10 mouse cellular contexts compared by ENCODE assay signal in the genomic region with DNA sequence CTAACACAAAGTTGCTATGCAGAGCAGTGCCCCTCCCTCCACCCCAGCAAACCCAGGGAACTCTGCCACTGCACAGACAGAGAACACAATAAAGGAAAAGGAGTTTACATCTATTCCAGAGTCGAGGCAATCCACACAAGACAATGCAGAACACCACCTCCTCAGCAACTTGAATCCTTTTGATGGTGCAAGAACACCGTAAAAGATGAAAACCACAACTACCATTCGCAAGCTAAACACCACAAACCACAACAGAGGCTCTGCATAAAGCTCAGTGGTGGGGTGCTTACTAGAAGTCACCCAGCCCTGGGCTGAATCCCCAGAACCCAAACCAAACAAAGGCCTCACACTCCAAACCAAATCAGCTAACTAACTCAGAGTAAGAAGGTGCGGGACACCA.
DNase-seq lines count a peak whose midpoint lies in the region; ATAC-seq and TF ChIP-seq lines count a peak whose summit lies in the region.
"Had no signal": no experiment of that assay in that cellular context is flagged by ENCODE, and none has a peak within 500 bp of the region (broad histone marks: within the 10 kb centered on the region; RNA-seq: fewer than 3 reads in every experiment).

No protein-coding gene starts in this region.

- TF ChIP-seq EP300 in lung, postnatal 0 days (IDR thresholded peaks at IDR 0.05): no peak

- WGBS in heart, embryonic 16.5 days: 74% methylated on average over 4 of the region's 4 CpGs
- 68% methylated on average over 4 of the region's 4 CpGs for WGBS in lung, postnatal 0 days
- WGBS in lung, adult 2 months: 61% methylated on average over 4 of the region's 4 CpGs
- WGBS in stomach, embryonic 15.5 days: 73% methylated on average over 4 of the region's 4 CpGs

- DNase-seq in heart, adult 8-10 months (ENCODE audit: low spot score): no peak
- DNase-seq in lung, postnatal 0 days (ENCODE audit: low spot score): no peak
- no peak for DNase-seq in lung, adult 2 months
- DNase-seq in layer of hippocampus, adult 9-11 months: no peak
- DNase-seq in right cerebral cortex, adult 18-20 months: no peak
- DNase-seq: liver had no signal

- peak overlapping the region; percentile 83 for H3K27ac ChIP-seq in heart, embryonic 16.5 days (ENCODE audit: low read length)
- H3K27ac ChIP-seq in lung, postnatal 0 days (ENCODE audit: low read length): 0 out of 2 replicates have a peak overlapping the region, but pooled peaks have one; percentile 55
- H3K27ac ChIP-seq in brown adipose tissue, adult 24 weeks (replicated peaks; ENCODE audit: low read depth, low read length): peak overlapping the region; percentile 48
- H3K27ac ChIP-seq in stomach, embryonic 15.5 days: peak overlapping the region; percentile 67; the same call in 1 of the 2 replicates

- ATAC-seq in heart, embryonic 16.5 days (replicated peaks; ENCODE audit: extremely low read depth, insufficient read depth, low FRiP score): no peak
- no peak for ATAC-seq in lung, postnatal 0 days
- no peak for ATAC-seq in stomach, embryonic 15.5 days (ENCODE audit: insufficient read depth, low FRiP score, low read depth)
- ATAC-seq: inflammation-experienced regulatory T-cells, adult 6 months had no signal

- TF ChIP-seq CTCF in lung, postnatal 0 days (IDR thresholded peaks at IDR 0.05): no peak
- TF ChIP-seq CTCF in lung, adult 2 months (IDR thresholded peaks at IDR 0.05; ENCODE audit: insufficient read depth, low read length): no peak

- H3K4me3 ChIP-seq in heart, embryonic 16.5 days (ENCODE audit: low read length): no peak overlapping the region
- H3K4me3 ChIP-seq in lung, postnatal 0 days (ENCODE audit: low read depth, low read length): no peak overlapping the region
- H3K4me3 ChIP-seq in lung, adult 2 months (replicated peaks; ENCODE audit: extremely low read depth, low read depth, low read length): no peak overlapping the region
- no peak overlapping the region for H3K4me3 ChIP-seq in brown adipose tissue, adult 24 weeks (ENCODE audit: insufficient read depth, low read depth, low read length)
- H3K4me3 ChIP-seq in stomach, embryonic 15.5 days (replicated peaks): no peak overlapping the region

- no peaks in the 10 kb centered on the region for H3K36me3 ChIP-seq in heart, embryonic 16.5 days (ENCODE audit: control insufficient read depth, insufficient read depth)
- no peaks in the 10 kb centered on the region for H3K36me3 ChIP-seq in lung, postnatal 0 days (ENCODE audit: insufficient read depth, low read length)
- no peaks in the 10 kb centered on the region for H3K36me3 ChIP-seq in stomach, embryonic 15.5 days

- no peak for TF ChIP-seq POLR2A in lung, adult 2 months (IDR thresholded peaks at IDR 0.05; ENCODE audit: borderline replicate concordance, extremely low read depth, low read depth, low read length)

- no peaks in the 10 kb centered on the region for H3K27me3 ChIP-seq in heart, embryonic 16.5 days (ENCODE audit: control insufficient read depth, insufficient read depth, low read length)
- no peaks in the 10 kb centered on the region for H3K27me3 ChIP-seq in lung, postnatal 0 days (replicated peaks; ENCODE audit: insufficient read depth, low read length)
- no peaks in the 10 kb centered on the region for H3K27me3 ChIP-seq in stomach, embryonic 15.5 days (replicated peaks)

- H3K4me1 ChIP-seq in heart, embryonic 16.5 days (ENCODE audit: control insufficient read depth, insufficient read depth, low read length): peaks cover 52% of the 10 kb centered on the region
- peaks cover 38% of the 10 kb centered on the region for H3K4me1 ChIP-seq in lung, postnatal 0 days (ENCODE audit: insufficient read depth, low read depth, low read length)
- H3K4me1 ChIP-seq in lung, adult 2 months (ENCODE audit: control insufficient read depth, insufficient read depth, low read length): peaks cover 28% of the 10 kb centered on the region
- H3K4me1 ChIP-seq in brown adipose tissue, adult 24 weeks (ENCODE audit: control insufficient read depth, insufficient read depth, insufficient read length, low read length): peaks cover 37% of the 10 kb centered on the region
- H3K4me1 ChIP-seq in stomach, embryonic 15.5 days: peaks cover 31% of the 10 kb centered on the region

- no peaks in the 10 kb centered on the region for H3K9me3 ChIP-seq in heart, embryonic 16.5 days (replicated peaks; ENCODE audit: control insufficient read depth, low read length)
- no peaks in the 10 kb centered on the region for H3K9me3 ChIP-seq in lung, postnatal 0 days (ENCODE audit: low read length)
- no peaks in the 10 kb centered on the region for H3K9me3 ChIP-seq in stomach, embryonic 15.5 days

- H3K9ac ChIP-seq in heart, embryonic 16.5 days (ENCODE audit: low read length): no peak overlapping the region
- H3K9ac ChIP-seq in lung, postnatal 0 days (replicated peaks; ENCODE audit: low read depth): no peak overlapping the region
- no peak overlapping the region for H3K9ac ChIP-seq in stomach, embryonic 15.5 days

- H3K4me2 ChIP-seq in heart, embryonic 16.5 days (ENCODE audit: low read depth, low read length): peak overlapping the region; percentile 61; the same call in 1 of the 2 replicates
- H3K4me2 ChIP-seq in lung, postnatal 0 days (replicated peaks; ENCODE audit: low read depth, low read length): no peak overlapping the region
- H3K4me2 ChIP-seq in stomach, embryonic 15.5 days: no peak overlapping the region
